Mouse (Mus musculus) urinary bladder, adult 18-20 months (tissue): ENCODE results near the gene Ccdc87.
"Not testable (repeated sequence)": the region's sequence is repeated elsewhere in the genome, so short reads cannot be mapped to it uniquely, and the experiment has no call there.

Experiments
- DNase-seq, 2 experiments: peaks; one replicate each; pipeline ENCODE4 v3.0.0; 2022; ENCODE audit warnings: low spot score in 2 of 2, mixed read lengths in 2 of 2

The Ccdc87 gene

GRCm38 (mm10) chr19:4839149-4839548 is at the start of gene Ccdc87, which contains the start of gene Ccs:
Gene Ccdc87, plus strand, starts transcription at chr19:4839366.
Gene Ccs, minus strand, starts transcription at chr19:4839332.
- DNase-seq, result peak; percentile 95 to 96

GRCm38 (mm10) chr19:4793281-4793830 is 45.8 kb upstream of the Ccdc87 start:
- DNase-seq, result no peak

DNA sequence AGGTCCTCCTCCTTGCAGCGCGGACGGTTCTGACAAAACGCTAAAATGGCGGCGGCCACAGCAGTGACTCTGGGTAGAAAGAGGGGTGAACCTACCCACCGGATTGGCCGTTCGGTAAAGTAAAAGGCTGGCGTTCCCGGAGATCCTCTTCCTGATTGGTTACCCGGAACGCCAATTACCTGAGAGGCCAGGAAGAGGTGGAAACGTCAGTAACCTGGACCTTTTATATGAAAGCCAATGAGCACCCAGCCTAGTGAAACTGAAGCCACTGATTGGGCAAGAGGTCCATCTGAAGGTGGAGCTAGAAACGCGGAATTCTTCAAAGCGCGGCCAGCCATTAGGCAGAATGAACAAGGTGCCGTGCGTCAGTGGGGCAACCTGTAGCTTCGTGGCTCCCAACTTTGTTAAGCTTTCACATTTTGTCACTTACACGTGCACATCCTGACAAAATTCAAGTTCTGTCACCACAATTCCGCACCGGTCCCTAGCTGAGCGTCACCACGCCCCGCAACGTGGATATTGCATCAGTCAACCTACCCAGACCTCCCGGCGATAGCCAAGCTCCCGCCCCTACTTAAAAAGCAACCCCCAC is 45.2 kb upstream of the Ccdc87 start, which contains the start of gene Rbm4:
Rbm4 (minus strand) TSS at position 71 of the 592 bp plus-strand sequence.
- DNase-seq, result peak; percentile 86 to 97

- DNase-seq, result no peak
These were observed 43.2 kb upstream of the Ccdc87 start for GRCm38 (mm10) chr19:4795929-4796328.

DNA sequence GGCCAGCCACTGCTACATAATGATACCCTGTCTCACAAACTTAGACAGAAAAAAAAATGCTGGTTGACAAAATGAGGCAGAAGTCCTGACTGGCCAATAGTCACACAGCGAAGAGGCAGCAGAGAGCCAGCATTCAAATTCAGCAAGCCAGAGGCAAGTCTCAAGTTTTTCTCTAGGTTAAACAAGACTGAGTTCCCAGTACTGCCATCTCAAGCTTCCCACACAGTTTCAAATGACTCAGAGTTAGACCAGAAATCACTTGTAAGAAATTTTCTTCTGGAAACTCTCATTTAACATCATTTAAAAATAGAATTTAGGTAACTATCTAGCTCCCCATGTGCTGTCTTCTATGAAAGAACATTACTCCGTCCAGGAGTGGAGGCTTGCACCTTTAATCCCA is 41.3 kb upstream of the Ccdc87 start:
- no peak for DNase-seq

GRCm38 (mm10) chr19:4799083-4799482 is 40.1 kb upstream of the Ccdc87 start:
- no peak for DNase-seq

DNA sequence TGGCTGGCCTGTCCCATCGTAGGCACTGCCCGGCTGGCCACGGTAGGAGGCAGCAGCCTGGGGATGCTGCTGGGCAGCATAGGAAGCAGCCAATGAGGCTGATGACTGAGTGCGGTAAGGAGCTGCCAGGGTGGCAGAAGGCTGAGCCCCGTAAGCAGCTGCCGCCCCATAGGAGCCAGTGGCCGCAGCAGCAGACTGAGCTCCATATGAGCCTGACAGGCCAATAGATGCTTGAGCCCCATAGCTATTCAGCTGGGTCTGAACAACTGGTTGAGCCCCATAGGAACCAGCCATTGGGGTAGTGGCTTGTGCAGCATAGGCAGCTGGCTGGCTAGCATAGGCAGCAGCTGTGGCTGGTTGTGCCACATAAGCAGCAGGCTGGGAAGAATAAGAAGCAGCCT is 36.5 kb upstream of the Ccdc87 start:
- no peak for DNase-seq

DNA sequence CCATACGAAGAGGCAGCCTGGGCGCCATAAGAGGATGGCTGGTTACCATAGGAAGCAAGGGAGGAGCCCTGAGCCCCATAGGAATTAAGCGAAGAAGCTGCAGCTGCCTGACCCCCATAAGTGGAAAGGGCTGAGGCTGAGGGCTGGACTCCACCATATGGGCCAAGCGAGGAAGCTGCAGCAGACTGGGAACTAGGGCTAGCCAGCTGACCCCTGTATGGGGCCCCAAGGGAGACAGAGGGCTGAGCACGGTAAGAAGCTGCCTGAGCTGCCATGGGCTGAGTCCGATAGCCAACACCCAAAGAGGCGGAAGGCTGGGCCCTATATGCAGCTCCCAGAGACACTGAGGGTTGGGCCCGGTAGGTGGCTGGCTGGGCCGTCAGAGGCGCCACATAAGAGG is 35.9 kb upstream of the Ccdc87 start:
- DNase-seq, result no peak

DNA sequence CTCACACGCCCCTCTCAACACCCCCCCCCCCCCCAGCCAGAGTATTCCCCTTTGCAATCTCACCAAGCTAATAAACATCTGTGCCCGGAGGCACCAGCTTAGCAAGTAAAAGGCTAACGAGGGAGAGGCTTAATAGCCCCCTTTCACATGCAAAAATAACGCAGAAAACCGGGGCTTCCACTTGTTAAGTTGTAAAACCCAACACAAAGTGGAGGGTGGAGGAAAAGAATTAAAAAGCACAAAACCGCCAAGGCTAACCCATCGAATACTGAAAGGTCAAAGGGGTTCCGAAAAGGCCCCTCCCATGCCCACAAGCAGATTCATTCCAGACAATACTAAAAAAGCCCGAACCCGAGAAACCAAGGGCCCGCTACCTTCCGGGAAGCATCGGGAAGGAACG is 28.9 kb upstream of the Ccdc87 start:
- no peak for DNase-seq

DNA sequence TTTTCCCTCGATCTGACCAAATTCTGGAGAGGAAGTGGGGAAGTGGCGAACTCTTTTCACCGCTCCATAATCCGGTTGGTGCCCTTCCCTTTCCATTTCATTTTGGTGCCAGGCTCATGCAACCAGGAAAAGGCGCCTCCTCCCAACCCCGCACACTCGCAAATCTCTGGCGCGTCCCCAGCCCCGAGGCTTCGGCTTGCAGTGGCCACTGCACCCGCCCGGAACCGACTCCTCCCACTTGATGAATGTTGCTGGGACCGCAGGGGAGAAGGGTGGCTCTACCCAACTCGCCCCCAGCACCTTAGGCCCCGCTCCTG is 28.5 kb upstream of the Ccdc87 start:
- no peak for DNase-seq

DNA sequence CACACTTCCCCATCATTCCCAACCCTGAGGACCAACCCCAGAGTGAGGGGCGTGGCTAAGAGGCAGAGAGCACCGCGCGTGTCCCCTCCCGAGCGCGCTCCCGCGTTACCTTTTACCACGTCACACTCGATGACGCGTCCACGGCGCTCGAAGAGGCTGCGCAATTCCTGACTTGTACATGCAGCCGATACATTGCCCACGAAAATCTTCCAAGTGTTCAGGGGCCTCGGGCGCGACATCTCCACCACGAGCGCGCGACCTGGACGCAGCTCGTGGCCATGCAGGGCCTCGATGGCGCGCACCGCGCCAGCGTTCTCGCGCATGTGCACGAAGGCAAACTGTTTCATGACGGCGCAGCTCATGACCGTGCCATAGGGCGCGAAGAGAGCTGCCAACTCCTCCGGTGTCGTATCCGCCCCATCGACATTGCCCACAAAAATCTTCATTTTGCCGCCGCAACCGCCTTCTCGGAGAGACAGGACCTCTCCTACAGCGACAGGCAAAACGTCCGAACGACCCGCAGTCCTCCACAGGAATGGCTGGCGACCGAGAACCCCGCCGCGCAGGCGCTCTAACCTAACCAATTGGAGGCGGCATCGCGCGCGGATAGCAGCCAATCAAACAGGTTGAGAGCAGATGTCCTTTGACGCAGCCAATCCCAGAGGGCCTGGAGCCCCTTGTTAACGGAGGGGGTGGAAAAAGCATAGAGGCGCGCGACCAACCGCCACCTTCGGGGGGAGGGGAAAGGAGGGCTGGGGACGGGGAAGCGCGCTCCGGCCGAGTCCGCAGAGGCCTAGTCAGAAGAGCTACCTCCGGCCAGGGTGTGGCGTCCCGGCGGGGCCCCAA is 27.9 kb upstream of the Ccdc87 start, which contains the start of the genes Gm21992 and Rbm14:
Gm21992 (minus strand) TSS at position 550 of the 846 bp plus-strand sequence.
Rbm14 (minus strand) TSS at position 572 of the 846 bp plus-strand sequence.
- peak; percentile 93 to 98 for DNase-seq

- no peak for DNase-seq
These were observed 27.3 kb upstream of the Ccdc87 start for GRCm38 (mm10) chr19:4811909-4812242.

GRCm38 (mm10) chr19:4812334-4812949 is 26.7 kb upstream of the Ccdc87 start:
- not testable (repeated sequence) for DNase-seq

- DNase-seq, result no peak
These were observed 26.2 kb upstream of the Ccdc87 start for GRCm38 (mm10) chr19:4813015-4813414.

- no peak for DNase-seq
These were observed 21.9 kb upstream of the Ccdc87 start for GRCm38 (mm10) chr19:4817182-4817835.

DNA sequence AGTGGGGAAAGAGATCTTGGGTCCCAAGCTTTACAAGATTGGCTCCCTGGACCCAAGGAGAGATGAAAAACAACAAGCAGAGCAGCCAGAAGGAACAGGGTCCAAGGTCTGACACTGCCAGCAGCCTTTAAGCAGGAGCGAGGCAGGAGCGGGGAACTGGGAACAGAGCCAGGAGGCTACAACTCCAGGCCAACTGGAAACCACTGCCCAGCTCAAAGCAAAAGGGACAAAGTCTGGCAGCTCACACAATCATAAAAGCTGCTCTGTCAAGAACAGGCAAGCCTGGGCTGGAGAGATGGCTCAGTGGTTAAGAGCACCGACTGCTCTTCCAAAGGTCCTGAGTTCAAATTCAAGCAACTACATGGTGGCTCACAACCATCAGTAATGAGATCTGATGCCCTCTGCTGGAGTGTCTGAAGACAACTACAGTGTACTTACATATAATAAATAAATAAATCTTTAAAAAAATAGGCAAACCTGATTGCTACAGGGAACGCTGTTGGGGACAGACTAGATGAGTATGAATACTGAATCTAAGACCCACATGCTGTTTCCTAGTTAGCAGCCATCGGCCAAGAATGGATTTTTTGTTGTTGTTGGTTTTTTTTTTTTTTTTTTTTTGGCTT is 18.4 kb upstream of the Ccdc87 start:
- DNase-seq, result peak in 1 of 2 experiments; percentile 50

- DNase-seq, result no peak
These were observed 10.6 kb upstream of the Ccdc87 start for GRCm38 (mm10) chr19:4828444-4829114.

DNA sequence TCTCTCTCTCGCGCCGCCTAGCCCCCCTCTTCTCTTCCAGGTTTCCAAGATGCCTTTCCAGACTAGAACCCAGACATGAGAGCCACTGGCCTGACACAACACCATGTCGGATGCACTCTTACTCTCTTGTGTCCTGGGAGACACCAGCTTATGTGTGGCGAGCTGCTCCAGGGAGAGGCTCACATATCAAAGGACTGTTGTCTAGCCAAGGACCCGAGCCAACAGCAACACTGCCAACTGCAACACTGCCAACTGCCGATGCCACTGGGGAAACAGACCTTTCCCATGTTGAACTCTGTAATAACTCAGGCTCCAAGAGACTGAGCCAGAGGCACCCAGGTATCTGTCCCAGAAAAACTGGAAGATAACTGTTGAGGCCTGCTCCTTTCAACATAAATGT is 10.0 kb upstream of the Ccdc87 start:
- no peak for DNase-seq

DNA sequence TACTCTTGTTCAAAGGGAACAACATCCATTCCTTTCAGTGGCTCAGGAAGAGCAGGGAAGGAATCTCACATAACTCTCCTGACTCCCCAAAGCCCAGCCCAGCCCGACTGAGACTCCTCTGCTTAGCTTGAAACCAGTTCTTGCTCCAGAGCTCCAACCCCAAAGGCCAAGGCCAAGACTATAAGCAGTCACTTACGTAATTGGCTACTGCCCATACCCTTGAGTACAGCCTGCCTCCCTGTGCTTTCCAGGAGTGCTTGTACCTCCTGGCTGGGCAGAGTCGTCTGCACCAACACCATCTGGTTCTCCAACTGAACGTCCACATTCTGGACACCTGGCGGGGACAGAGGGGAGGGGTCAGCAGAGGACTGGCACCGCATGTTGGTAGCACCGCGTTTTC is 5.2 kb upstream of the Ccdc87 start:
- DNase-seq, result no peak

DNA sequence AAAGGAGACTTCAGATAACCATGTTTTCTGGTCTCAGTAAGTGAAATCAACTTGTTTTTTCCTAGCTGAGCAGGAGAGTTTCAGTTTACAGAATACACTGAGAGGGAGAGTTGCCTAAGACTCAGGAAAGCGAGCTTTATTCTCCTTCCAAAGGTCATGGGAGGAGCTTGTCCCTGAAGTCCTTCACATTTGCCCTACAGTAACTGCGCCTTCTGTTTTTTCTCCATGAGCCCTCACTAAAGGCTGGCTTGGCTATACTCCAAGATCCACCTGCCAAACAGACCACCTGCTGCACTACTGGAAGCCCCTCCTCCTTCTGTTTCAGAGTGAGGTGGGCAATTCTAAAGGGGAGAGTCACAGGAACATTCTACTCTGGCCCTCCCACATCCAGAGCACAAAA is 3.1 kb upstream of the Ccdc87 start:
- DNase-seq, result no peak

- no peak for DNase-seq
These were observed 2.1 kb upstream of the Ccdc87 start for GRCm38 (mm10) chr19:4837049-4837448.
